Mouse (Mus musculus): ENCODE data around the gene Col6a5. TPM values are rescaled to one million over a fixed set of nuclear protein-coding genes. Genes with fewer than 3 reads are reported as not detected.

Gene Col6a5
- polyA plus RNA-seq (2012; rRNA removed) = 0.02 and 0.47 TPM in 2 replicates

DNA sequence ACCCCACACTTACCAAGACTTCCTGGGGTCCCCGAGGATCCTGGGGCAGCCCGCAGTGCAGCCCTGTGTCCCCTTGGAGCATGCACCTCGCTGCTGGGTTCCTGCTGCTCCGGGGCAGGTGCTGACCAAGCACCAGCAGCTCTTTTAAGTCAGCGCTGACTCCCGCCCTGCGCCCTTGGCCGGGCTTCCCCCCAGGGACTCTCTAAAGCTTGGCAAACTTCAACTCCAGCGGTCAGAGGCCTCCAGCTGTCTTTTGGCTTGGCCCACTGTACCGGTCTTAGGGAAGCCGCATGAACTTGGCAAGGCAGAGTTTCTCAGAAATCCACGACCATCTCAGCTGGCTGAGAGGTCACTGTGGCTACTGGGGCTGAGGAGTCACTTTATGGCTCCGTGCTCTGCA is at the start of gene Col6a5:
Col6a5 (minus strand) TSS at position 111 of the 400 bp plus-strand sequence.

DNA sequence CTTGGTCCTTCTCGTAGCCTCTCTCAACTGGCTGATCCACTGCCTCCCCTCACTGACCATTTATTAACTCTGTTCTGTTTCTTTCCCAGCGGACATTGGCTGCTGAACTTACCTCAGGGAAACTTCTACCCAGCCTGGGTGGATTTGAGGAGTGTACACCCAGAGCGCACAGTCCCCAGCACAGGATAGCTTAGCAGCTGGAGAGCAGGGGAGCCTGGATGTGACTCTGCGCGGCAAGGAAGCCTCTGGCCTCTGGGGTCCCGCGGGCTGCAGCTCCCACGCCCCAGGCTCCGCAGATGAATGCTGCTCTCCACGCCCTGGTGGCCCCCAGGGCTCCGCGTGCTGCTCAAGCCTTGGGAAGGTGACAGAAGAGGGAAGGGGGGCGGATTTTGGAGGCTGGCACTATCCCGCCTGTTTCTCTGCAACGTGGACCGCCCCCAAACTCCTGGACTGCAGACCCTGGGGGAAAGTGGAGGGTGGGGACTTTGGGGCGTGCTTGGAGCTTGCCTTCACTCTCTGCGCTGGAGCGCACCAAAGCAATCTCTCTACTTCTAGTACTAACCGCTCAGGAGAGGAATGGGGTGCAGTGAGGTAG is 132.6 kb downstream of the Col6a5 start, which contains the start of gene Col6a6:
Col6a6 (minus strand) TSS at position 370 of the 595 bp plus-strand sequence.

Other genes with a start within 250 kb of the Col6a5 start
- gene Col6a6, start 132.5 kb downstream of the Col6a5 start, polyA plus RNA-seq (2012; rRNA removed) = 0.46 and 0.50 TPM in 2 replicates
- 0.40 and 1.1 TPM in 2 replicates for gene Col6a4, start 136.1 kb upstream of the Col6a5 start, polyA plus RNA-seq (2012; rRNA removed)
- 1.5 and 1.7 TPM in 2 replicates for gene Glyctk, start 197.5 kb upstream of the Col6a5 start, polyA plus RNA-seq (2012; rRNA removed)
- gene Wdr82, start 210.3 kb upstream of the Col6a5 start, polyA plus RNA-seq (2012; rRNA removed) = 111 and 140 TPM in 2 replicates
- gene Ppm1m, start 239.1 kb upstream of the Col6a5 start, polyA plus RNA-seq (2012; rRNA removed) = 57.3 and 73.9 TPM in 2 replicates
- 34.1 and 51.3 TPM in 2 replicates for gene Twf2, start 242.5 kb upstream of the Col6a5 start, polyA plus RNA-seq (2012; rRNA removed)

All from central nervous system, embryonic 11.5 days (tissue).